Mouse (Mus musculus): ENCODE measurements around the gene Zbtb5.

DNA sequence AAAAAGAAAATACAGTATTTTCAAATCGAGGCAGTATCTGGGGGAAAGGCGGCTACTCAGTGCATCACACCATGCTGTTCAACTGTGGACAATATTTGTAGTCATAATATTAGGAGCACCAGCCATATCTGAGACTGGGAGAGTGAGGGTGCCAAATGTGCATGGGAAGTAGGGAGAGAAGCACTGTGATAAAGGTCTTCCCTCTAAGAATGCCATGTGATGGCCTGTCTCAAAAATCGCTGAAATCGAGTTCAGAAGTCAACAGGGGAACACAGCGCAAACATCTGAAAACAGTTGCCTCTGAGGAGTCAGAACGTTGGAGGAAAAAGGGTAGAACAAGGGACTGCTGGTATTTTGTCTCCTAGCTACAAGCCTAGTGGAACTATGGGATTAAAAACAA, 12.2 kb downstream of the Zbtb5 start:
- TF ChIP-seq TAL1 (IDR thresholded peaks at IDR 0.05; ENCODE audit: low read length) (no peak), GATA1 (IDR thresholded peaks at IDR 0.05; ENCODE audit: low read length) (no peak)

Measured in erythroblast, embryonic 14.5 days (primary cell).